Mouse (Mus musculus): Measurements from ENCODE around the gene Rapgef2.

- no peak for TF ChIP-seq CTCF (conservative IDR thresholded peaks at IDR 0.05; ENCODE audit: low read length)
- TF ChIP-seq POU5F1 (IDR thresholded peaks at IDR 0.05; ENCODE audit: borderline replicate concordance, low read length), result no peak
Measured at GRCm38 (mm10) chr3:79167586-79167985, 118.7 kb downstream of the Rapgef2 start.

Data from E14TG2a.4 (cell line).